Comparison of ENCODE assay signal across 31 mouse cellular contexts in genomic region chr13:118065518-118065917, GRCm38 (mm10).
"Had no signal": no experiment of that assay in that cellular context is flagged by ENCODE, and none has a peak within 500 bp of the region (broad histone marks: within the 10 kb centered on the region; RNA-seq: fewer than 3 reads in every experiment).

No protein-coding gene starts in this region.

- DNase-seq: left cerebral cortex, postnatal 4 days; liver; liver, embryonic 13.5 days; liver, postnatal 0 days; lung, adult 18-20 months; lung, adult 2 months; lung, embryonic 14.5 days; lung, postnatal 10 days; lung, postnatal 14 days; lung, postnatal 36 days; lung, postnatal 4 days; midbrain, embryonic 14.5 days had no signal

- H3K9me3 ChIP-seq: limb, embryonic 10.5 days; limb, embryonic 12.5 days; limb, embryonic 13.5 days; limb, embryonic 15.5 days; liver, embryonic 12.5 days; liver, embryonic 13.5 days; liver, embryonic 15.5 days; lung, embryonic 15.5 days; megakaryocyte, embryonic 14.5 days; midbrain, embryonic 10.5 days; midbrain, embryonic 12.5 days; midbrain, embryonic 13.5 days; midbrain, embryonic 15.5 days; neural tube, embryonic 12.5 days had no signal

- H3K27me3 ChIP-seq: limb, embryonic 12.5 days; limb, embryonic 13.5 days; limb, embryonic 15.5 days; liver, embryonic 12.5 days; liver, embryonic 13.5 days; liver, embryonic 15.5 days; lung, embryonic 15.5 days; megakaryocyte, embryonic 14.5 days; midbrain, embryonic 12.5 days; midbrain, embryonic 13.5 days; midbrain, embryonic 15.5 days; neural tube, embryonic 12.5 days had no signal

- H3K4me1 ChIP-seq: limb, embryonic 15.5 days; liver, embryonic 12.5 days; liver, embryonic 13.5 days; liver, embryonic 15.5 days; lung, embryonic 15.5 days; megakaryocyte, embryonic 14.5 days; midbrain, embryonic 10.5 days; midbrain, embryonic 12.5 days; midbrain, embryonic 13.5 days; midbrain, embryonic 15.5 days; neural tube, embryonic 12.5 days had no signal

- ATAC-seq: liver, embryonic 12.5 days; liver, postnatal 0 days; lung, postnatal 0 days; midbrain, embryonic 13.5 days; midbrain, embryonic 15.5 days; midbrain, embryonic 16.5 days had no signal

- H3K4me3 ChIP-seq: limb, embryonic 10.5 days; limb, embryonic 12.5 days; limb, embryonic 13.5 days; limb, embryonic 15.5 days; liver, embryonic 12.5 days; liver, embryonic 13.5 days; liver, embryonic 15.5 days; lung, embryonic 15.5 days; megakaryocyte, embryonic 14.5 days; midbrain, embryonic 10.5 days; midbrain, embryonic 12.5 days; midbrain, embryonic 13.5 days; midbrain, embryonic 15.5 days; myocyte; neural tube, embryonic 12.5 days had no signal

- H3K4me2 ChIP-seq: limb, embryonic 12.5 days; limb, embryonic 13.5 days; limb, embryonic 15.5 days; liver, embryonic 12.5 days; liver, embryonic 13.5 days; liver, embryonic 15.5 days; lung, embryonic 14.5 days; lung, embryonic 15.5 days; midbrain, embryonic 11.5 days; midbrain, embryonic 12.5 days; midbrain, embryonic 13.5 days; midbrain, embryonic 15.5 days; neural tube, embryonic 12.5 days had no signal

- H3K9ac ChIP-seq: limb, embryonic 12.5 days; limb, embryonic 13.5 days; limb, embryonic 15.5 days; liver, embryonic 12.5 days; liver, embryonic 13.5 days; liver, embryonic 14.5 days; liver, embryonic 15.5 days; liver, postnatal 0 days; lung, embryonic 14.5 days; lung, embryonic 15.5 days; midbrain, embryonic 12.5 days; midbrain, embryonic 13.5 days; midbrain, embryonic 15.5 days; neural tube, embryonic 12.5 days had no signal

- H3K36me3 ChIP-seq: limb, embryonic 10.5 days; limb, embryonic 12.5 days; limb, embryonic 13.5 days; limb, embryonic 15.5 days; liver, embryonic 12.5 days; liver, embryonic 13.5 days; liver, embryonic 15.5 days; lung, embryonic 15.5 days; midbrain, embryonic 10.5 days; midbrain, embryonic 12.5 days; midbrain, embryonic 13.5 days; midbrain, embryonic 15.5 days; neural tube, embryonic 12.5 days had no signal

- H3K27ac ChIP-seq: limb, embryonic 10.5 days; limb, embryonic 12.5 days; limb, embryonic 13.5 days; limb, embryonic 15.5 days; liver, embryonic 12.5 days; liver, embryonic 13.5 days; liver, embryonic 14.5 days; liver, embryonic 15.5 days; lung, embryonic 15.5 days; macrophage; midbrain, embryonic 10.5 days; midbrain, embryonic 12.5 days; midbrain, embryonic 13.5 days; midbrain, embryonic 15.5 days; neural tube, embryonic 12.5 days had no signal
